Mouse (Mus musculus): Measurements from ENCODE around the gene Gclc.

Gene Gclc

GRCm38 (mm10) chr9:77753853-77754727, at the start of gene Gclc:
Gene Gclc (plus strand): TSS chr9:77754535.
- CTCF ChIA-PET: no interaction called here

- CTCF ChIA-PET: no interaction called here
Observed at GRCm38 (mm10) chr9:77706515-77706914, 47.8 kb upstream of the Gclc start.

GRCm38 (mm10) chr9:77707433-77708139, 46.7 kb upstream of the Gclc start:
- CTCF ChIA-PET: no interaction called here

GRCm38 (mm10) chr9:77708950-77709349, 45.4 kb upstream of the Gclc start:
- CTCF ChIA-PET: no interaction called here

- CTCF ChIA-PET: no interaction called here
Observed at GRCm38 (mm10) chr9:77711021-77711569, 43.2 kb upstream of the Gclc start.

- CTCF ChIA-PET: no interaction called here
Observed at GRCm38 (mm10) chr9:77712816-77713215, 41.5 kb upstream of the Gclc start.

- CTCF ChIA-PET: no interaction called here
Observed at GRCm38 (mm10) chr9:77713301-77713700, 41.0 kb upstream of the Gclc start.

GRCm38 (mm10) chr9:77715262-77715661, 39.1 kb upstream of the Gclc start:
- CTCF ChIA-PET: no interaction called here

- CTCF ChIA-PET: no interaction called here
Observed at GRCm38 (mm10) chr9:77716009-77716408, 38.3 kb upstream of the Gclc start.

GRCm38 (mm10) chr9:77717831-77718435, 36.4 kb upstream of the Gclc start:
- CTCF ChIA-PET: no interaction called here

GRCm38 (mm10) chr9:77718816-77719411, 35.4 kb upstream of the Gclc start:
- CTCF ChIA-PET: no interaction called here

- CTCF ChIA-PET: no interaction called here
Observed at GRCm38 (mm10) chr9:77719675-77720074, 34.7 kb upstream of the Gclc start.

- CTCF ChIA-PET: no interaction called here
Observed at GRCm38 (mm10) chr9:77722381-77722780, 32.0 kb upstream of the Gclc start.

GRCm38 (mm10) chr9:77724216-77724615, 30.1 kb upstream of the Gclc start:
- CTCF ChIA-PET: no interaction called here

- CTCF ChIA-PET: no interaction called here
Observed at GRCm38 (mm10) chr9:77725448-77725847, 28.9 kb upstream of the Gclc start.

GRCm38 (mm10) chr9:77726018-77726684, 28.2 kb upstream of the Gclc start:
- CTCF ChIA-PET: no interaction called here

- CTCF ChIA-PET: no interaction called here
Observed at GRCm38 (mm10) chr9:77727012-77727411, 27.3 kb upstream of the Gclc start.

GRCm38 (mm10) chr9:77732067-77732466, 22.3 kb upstream of the Gclc start:
- CTCF ChIA-PET: no interaction called here

GRCm38 (mm10) chr9:77737298-77738041, 16.9 kb upstream of the Gclc start:
- CTCF ChIA-PET: no interaction called here

- CTCF ChIA-PET: no interaction called here
Observed at GRCm38 (mm10) chr9:77741452-77741851, 12.9 kb upstream of the Gclc start.

GRCm38 (mm10) chr9:77744798-77745197, 9.5 kb upstream of the Gclc start:
- CTCF ChIA-PET: no interaction called here

All from spleen, embryonic (tissue).